Mouse (Mus musculus) hindbrain, embryonic 10.5 days (tissue): ENCODE results near the gene Scml4. TPM values are rescaled to one million over a fixed set of nuclear protein-coding genes. Genes with fewer than 3 reads are reported as not detected.

ENCODE experiments used
- DNase-seq: peaks from one replicate; pipeline ENCODE4 v3.0.0-alpha.2; 2017; ENCODE audit warnings: low spot score
- H3K27ac ChIP-seq: fragments of 300-500 bp; sonication (generic); 2 replicates; pipeline ENCODE4 v1.5.1; 2016; ENCODE audit warnings: mild to moderate bottlenecking, moderate library complexity
- H3K27me3 ChIP-seq: fragments of 300-500 bp; sonication (generic); 2 replicates; pipeline ENCODE4 v1.6.1; 2016; ENCODE audit warnings: mild to moderate bottlenecking; ENCODE audit not compliant: poor library complexity, insufficient read depth, severe bottlenecking
- H3K36me3 ChIP-seq: fragments of 300-500 bp; sonication (generic); 2 replicates; pipeline ENCODE4 v1.6.1; 2016; ENCODE audit warnings: mild to moderate bottlenecking, moderate library complexity
- H3K4me1 ChIP-seq: fragments of 300-500 bp; sonication (generic); replicated peaks from 2 replicates; pipeline ENCODE4 v1.6.1; 2016; ENCODE audit warnings: mild to moderate bottlenecking
- H3K4me3 ChIP-seq: fragments of 300-500 bp; sonication (generic); 2 replicates; pipeline ENCODE4 v1.5.1; 2016; ENCODE audit warnings: mild to moderate bottlenecking, moderate library complexity
- H3K9me3 ChIP-seq: fragments of 300-500 bp; sonication (generic); 2 replicates; pipeline ENCODE4 v1.6.1; 2016; ENCODE audit warnings: mild to moderate bottlenecking, moderate library complexity
- WGBS: fragments of 180-500 bp; shearing (Covaris S2); methylation state at CpG from one replicate; pipeline ENCODE4 v1.1.7; 2016; 5-methylcytosine and 5-hydroxymethylcytosine counted together
- polyA plus RNA-seq: library from polyadenylated mRNA; unstranded; fragments of >200 nt; fragmentation: Nextera tagmentation; extraction: Ambion mirVana; gene quantifications from 2 replicates; pipeline ENCODE4 v1.2.1, GENCODE M21; 2016

The Scml4 gene
- polyA plus RNA-seq, 1 experiment from 2014 or later = 1.8 TPM

- H3K4me1 ChIP-seq = peaks cover 36% of the 10 kb centered on the region
- H3K4me3 ChIP-seq = peak overlapping the region; percentile 11; the same call in 1 of the 2 replicates
- DNase-seq = no peak
- 66% methylated on average over 31 of the region's 31 CpGs for WGBS
- peak overlapping the region; percentile 54; the same call in 1 of the 2 replicates for H3K27ac ChIP-seq
- H3K27me3 ChIP-seq = peaks cover 13% of the 10 kb centered on the region
- no peaks in the 10 kb centered on the region for H3K36me3 ChIP-seq
- no peaks in the 10 kb centered on the region for H3K9me3 ChIP-seq
Observed at GRCm38 (mm10) chr10:42863621-42864391, 3.6 kb downstream of the Scml4 start.

- peaks cover 35% of the 10 kb centered on the region for H3K4me1 ChIP-seq
- H3K27ac ChIP-seq = 0 out of 2 replicates have a peak overlapping the region, but pooled peaks have one; percentile 35
- H3K9me3 ChIP-seq = no peaks in the 10 kb centered on the region
- H3K27me3 ChIP-seq = peaks cover 13% of the 10 kb centered on the region
- WGBS = 55% methylated on average over 5 of the region's 5 CpGs
- no peak for DNase-seq
- H3K36me3 ChIP-seq = no peaks in the 10 kb centered on the region
- H3K4me3 ChIP-seq = no peak overlapping the region
Observed at GRCm38 (mm10) chr10:42864696-42865095, 4.5 kb downstream of the Scml4 start.

- Histone ChIP-seq H3K27ac (no peak overlapping the region), H3K4me1 (peaks cover 32% of the 10 kb centered on the region), H3K27me3 (peaks cover 13% of the 10 kb centered on the region), H3K9me3 (no peaks in the 10 kb centered on the region), H3K4me3 (no peak overlapping the region), H3K36me3 (no peaks in the 10 kb centered on the region)
- no peak for DNase-seq
- WGBS = 90% methylated on average over 9 of the region's 9 CpGs
Observed at GRCm38 (mm10) chr10:42868416-42868815, 8.2 kb downstream of the Scml4 start.

GRCm38 (mm10) chr10:42869467-42869866 lies 9.3 kb downstream of the Scml4 start:
- 86% methylated on average over 6 of the region's 6 CpGs for WGBS
- DNase-seq = no peak
- no peak overlapping the region for H3K27ac ChIP-seq
- peaks cover 4% of the 10 kb centered on the region for H3K27me3 ChIP-seq
- no peak overlapping the region for H3K4me3 ChIP-seq
- no peaks in the 10 kb centered on the region for H3K9me3 ChIP-seq
- peaks cover 22% of the 10 kb centered on the region for H3K4me1 ChIP-seq
- H3K36me3 ChIP-seq = no peaks in the 10 kb centered on the region

GRCm38 (mm10) chr10:42872269-42873010 lies 12.3 kb downstream of the Scml4 start:
- Histone ChIP-seq H3K4me1 (peaks cover 10% of the 10 kb centered on the region; the same call in 1 of the 2 replicates), H3K27me3 (no peaks in the 10 kb centered on the region; the same call in 1 of the 2 replicates), H3K27ac (no peak overlapping the region), H3K4me3 (no peak overlapping the region), H3K9me3 (no peaks in the 10 kb centered on the region), H3K36me3 (no peaks in the 10 kb centered on the region)
- DNase-seq = no peak
- WGBS = 84% methylated on average over 15 of the region's 15 CpGs

GRCm38 (mm10) chr10:42873077-42873595 lies 13.0 kb downstream of the Scml4 start:
- no peak overlapping the region for H3K4me3 ChIP-seq
- peaks cover 8% of the 10 kb centered on the region; the same call in 1 of the 2 replicates for H3K4me1 ChIP-seq
- H3K36me3 ChIP-seq = no peaks in the 10 kb centered on the region
- H3K9me3 ChIP-seq = no peaks in the 10 kb centered on the region
- DNase-seq = no peak
- no peaks in the 10 kb centered on the region; the same call in 1 of the 2 replicates for H3K27me3 ChIP-seq
- H3K27ac ChIP-seq = no peak overlapping the region
- 90% methylated on average over 7 of the region's 7 CpGs for WGBS

- WGBS = 75% methylated on average over 5 of the region's 5 CpGs
- Histone ChIP-seq H3K4me1 (peaks cover 11% of the 10 kb centered on the region; the same call in 1 of the 2 replicates), H3K36me3 (no peaks in the 10 kb centered on the region), H3K4me3 (no peak overlapping the region), H3K9me3 (no peaks in the 10 kb centered on the region), H3K27ac (no peak overlapping the region), H3K27me3 (no peaks in the 10 kb centered on the region)
- DNase-seq = no peak
Observed at GRCm38 (mm10) chr10:42876172-42876571, 16.0 kb downstream of the Scml4 start.

GRCm38 (mm10) chr10:42879269-42879681 lies 19.1 kb downstream of the Scml4 start:
- Histone ChIP-seq H3K27me3 (no peaks in the 10 kb centered on the region), H3K36me3 (no peaks in the 10 kb centered on the region), H3K4me3 (no peak overlapping the region), H3K4me1 (0 out of 2 replicates have a peak, but pooled peaks cover 2% of the 10 kb centered on the region), H3K9me3 (no peaks in the 10 kb centered on the region), H3K27ac (no peak overlapping the region)
- 78% methylated on average over 5 of the region's 5 CpGs for WGBS
- DNase-seq = no peak

GRCm38 (mm10) chr10:42879682-42880081 lies 19.5 kb downstream of the Scml4 start:
- Histone ChIP-seq H3K4me3 (no peak overlapping the region), H3K27ac (no peak overlapping the region), H3K36me3 (no peaks in the 10 kb centered on the region), H3K27me3 (0 out of 2 replicates have a peak, but pooled peaks cover under 1% of the 10 kb centered on the region), H3K4me1 (0 out of 2 replicates have a peak, but pooled peaks cover 2% of the 10 kb centered on the region), H3K9me3 (no peaks in the 10 kb centered on the region)
- DNase-seq = no peak
- 89% methylated on average over 5 of the region's 5 CpGs for WGBS

- 11% methylated on average over 6 of the region's 6 CpGs for WGBS
- Histone ChIP-seq H3K27me3 (0 out of 2 replicates have a peak, but pooled peaks cover 4% of the 10 kb centered on the region), H3K4me3 (no peak overlapping the region; the same call in 1 of the 2 replicates), H3K27ac (no peak overlapping the region), H3K9me3 (no peaks in the 10 kb centered on the region), H3K36me3 (no peaks in the 10 kb centered on the region), H3K4me1 (peaks cover 12% of the 10 kb centered on the region)
- DNase-seq = no peak
Observed at GRCm38 (mm10) chr10:42887040-42887439, 26.9 kb downstream of the Scml4 start.

GRCm38 (mm10) chr10:42888241-42888640 lies 28.1 kb downstream of the Scml4 start:
- H3K36me3 ChIP-seq = no peaks in the 10 kb centered on the region
- no peak overlapping the region for H3K4me3 ChIP-seq
- no peak for DNase-seq
- peaks cover 23% of the 10 kb centered on the region for H3K4me1 ChIP-seq
- no peak overlapping the region for H3K27ac ChIP-seq
- H3K27me3 ChIP-seq = peaks cover 4% of the 10 kb centered on the region; the same call in 1 of the 2 replicates
- H3K9me3 ChIP-seq = no peaks in the 10 kb centered on the region
- 93% methylated on average over 5 of the region's 5 CpGs for WGBS

GRCm38 (mm10) chr10:42890365-42890764 lies 30.2 kb downstream of the Scml4 start:
- Histone ChIP-seq H3K4me1 (peaks cover 42% of the 10 kb centered on the region), H3K4me3 (no peak overlapping the region), H3K9me3 (no peaks in the 10 kb centered on the region), H3K27me3 (peaks cover 6% of the 10 kb centered on the region; the same call in 1 of the 2 replicates), H3K36me3 (no peaks in the 10 kb centered on the region), H3K27ac (peak overlapping the region; percentile 59; the same call in 1 of the 2 replicates)
- no peak for DNase-seq
- WGBS = 64% methylated on average over 4 of the region's 4 CpGs
